Mouse (Mus musculus) telencephalon, adult 2 months (tissue): ENCODE data around the gene Gimap4.

Experiments
- DNase-seq: peaks from one replicate; pipeline ENCODE4 v3.0.0-alpha.2; 2011; ENCODE audit warnings: low read depth, low spot score

Gene Gimap4

GRCm38 (mm10) chr6:48684319-48684718 lies at the start of gene Gimap4:
Gimap4 (plus strand) TSS chr6:48684549.
- no peak for DNase-seq

DNA sequence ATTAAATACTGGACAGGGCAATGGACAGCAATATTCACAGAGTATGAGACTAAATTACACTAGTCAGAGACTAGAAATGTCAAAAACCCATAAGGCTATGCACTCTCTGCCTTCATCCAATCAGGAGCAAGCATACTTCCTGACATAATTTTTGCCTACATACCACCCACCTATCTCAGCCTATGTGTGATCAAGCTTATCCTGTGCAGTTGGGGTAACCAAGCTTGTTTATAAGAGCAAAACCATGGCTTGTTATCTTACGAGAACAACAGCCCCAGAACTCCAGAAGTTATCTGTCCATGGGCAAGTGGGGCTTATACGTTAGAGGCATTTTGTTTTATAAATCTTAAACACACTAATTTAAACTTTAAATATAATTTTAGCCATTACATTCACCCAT lies 49.2 kb upstream of the Gimap4 start:
- no peak for DNase-seq

GRCm38 (mm10) chr6:48636515-48636914 lies 47.8 kb upstream of the Gimap4 start:
- no peak for DNase-seq

DNA sequence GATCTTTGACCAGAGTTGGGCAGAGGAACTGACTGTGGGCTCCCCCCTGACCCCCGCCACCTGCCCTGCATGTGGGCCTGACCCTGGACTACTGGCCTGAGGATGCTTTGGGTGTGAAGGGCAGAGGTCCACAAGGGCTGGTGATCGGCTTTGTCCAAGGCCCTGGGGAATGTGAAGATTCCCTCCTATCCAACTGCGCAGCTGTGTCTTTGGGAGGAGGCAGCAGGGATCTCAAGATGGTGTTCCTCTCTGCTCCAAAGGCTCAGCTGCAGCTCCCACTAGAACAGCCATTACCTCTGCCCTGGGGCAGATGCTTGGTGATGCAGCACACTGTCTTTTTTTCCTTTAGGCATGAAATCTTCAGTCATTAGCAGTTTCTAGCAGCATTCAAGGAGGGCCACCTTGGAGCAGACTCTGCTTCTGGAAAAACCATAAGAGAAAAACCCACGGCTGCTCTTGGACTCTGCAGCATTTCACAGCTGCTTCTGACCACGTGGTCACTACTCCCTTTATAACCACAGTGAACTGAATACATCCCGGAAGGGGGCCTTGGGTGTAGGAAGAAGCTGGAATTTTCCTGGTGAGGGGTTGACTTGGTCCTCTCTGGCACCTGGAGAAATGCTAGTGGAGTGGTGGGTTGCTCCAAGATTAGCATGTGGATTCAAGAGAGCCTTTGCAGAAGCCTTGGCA lies 46.4 kb upstream of the Gimap4 start:
- DNase-seq: no peak

- DNase-seq: no peak
Measured at GRCm38 (mm10) chr6:48638553-48638952, 45.8 kb upstream of the Gimap4 start.

DNA sequence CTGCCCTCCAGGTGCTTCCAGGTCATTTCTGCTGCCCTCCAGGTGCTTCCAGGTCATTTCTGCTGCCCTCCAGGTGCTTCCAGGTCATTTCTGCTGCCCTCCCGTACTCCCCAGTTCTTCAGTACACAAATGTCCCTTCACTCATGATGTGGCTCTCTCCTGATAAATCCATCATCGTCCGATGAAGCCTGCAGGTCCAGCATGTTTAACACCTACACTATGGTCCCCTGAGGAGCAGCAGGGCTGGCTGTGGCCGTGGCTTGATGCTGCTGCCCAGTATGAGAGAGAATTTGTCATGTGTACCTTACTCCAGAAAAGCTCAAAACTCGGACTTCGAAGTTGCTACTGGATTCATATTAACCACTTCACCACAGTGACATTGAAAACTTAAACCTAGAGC lies 43.0 kb upstream of the Gimap4 start:
- DNase-seq: no peak

GRCm38 (mm10) chr6:48642764-48643292 lies 41.5 kb upstream of the Gimap4 start:
- peak; percentile 55 for DNase-seq

- peak; percentile 50 for DNase-seq
Measured at GRCm38 (mm10) chr6:48645660-48646308, 38.6 kb upstream of the Gimap4 start.

DNA sequence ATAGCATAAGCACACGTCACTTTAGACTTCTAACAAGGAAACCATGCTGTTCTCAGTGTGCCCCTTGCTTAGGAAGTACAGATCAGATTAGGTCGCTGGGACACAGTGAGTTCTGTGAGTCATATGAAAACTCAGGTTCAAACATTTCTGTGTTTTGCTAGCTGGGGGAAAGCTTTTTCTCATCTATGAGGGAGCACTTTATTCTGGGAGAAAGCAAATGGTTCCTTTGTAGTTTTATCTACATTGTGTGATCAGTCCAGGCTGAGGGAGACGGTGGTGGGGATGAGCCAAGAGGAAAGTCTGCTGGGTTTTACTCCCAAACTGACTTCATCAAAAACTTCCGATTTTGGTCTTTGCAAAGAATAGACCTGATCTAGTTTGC lies 38.0 kb upstream of the Gimap4 start:
- DNase-seq: no peak

DNA sequence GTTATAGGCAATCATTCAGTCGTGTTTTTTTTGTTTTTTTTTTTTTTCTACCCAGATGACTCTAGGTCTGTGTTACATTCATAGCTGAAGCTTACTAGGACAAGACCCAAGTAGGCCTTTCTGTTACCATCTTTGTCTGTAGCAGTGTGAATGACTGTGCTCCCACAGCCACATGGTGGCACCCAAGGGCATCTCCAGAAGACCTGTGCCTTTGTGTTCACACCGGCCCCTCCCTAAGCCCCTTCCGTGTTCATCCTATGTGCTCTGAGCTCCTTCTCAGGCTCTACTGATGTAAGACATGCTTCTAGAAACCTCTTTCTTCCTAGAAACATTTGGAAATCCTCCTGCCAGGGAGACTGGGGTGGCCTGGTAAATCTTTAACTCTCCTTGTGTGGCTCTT lies 37.4 kb upstream of the Gimap4 start, which contains the start of gene Gimap8:
Gene Gimap8 (plus strand): TSS at position 240 of the 400 bp plus-strand sequence.
- no peak for DNase-seq

DNA sequence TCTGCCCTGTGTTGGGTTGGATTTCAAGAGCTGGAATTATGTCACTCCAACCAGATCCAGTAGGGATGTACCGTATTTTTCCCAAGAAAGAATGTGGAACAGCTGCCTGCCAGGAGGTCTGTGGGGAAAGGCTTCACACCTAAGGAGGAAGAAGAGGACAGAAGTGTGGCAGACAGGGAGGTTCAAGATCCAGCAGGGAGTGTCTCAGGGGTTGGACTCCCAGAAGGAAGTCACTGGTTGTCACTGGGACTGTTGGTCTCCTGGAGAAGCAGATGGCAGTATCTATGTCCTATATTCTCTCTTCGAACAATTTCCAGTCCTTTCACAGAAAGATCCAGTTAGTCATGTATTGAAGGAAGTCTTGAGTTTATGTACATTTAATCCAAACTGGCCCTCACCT lies 36.7 kb upstream of the Gimap4 start:
- DNase-seq: no peak

GRCm38 (mm10) chr6:48648779-48649178 lies 35.6 kb upstream of the Gimap4 start:
- no peak for DNase-seq

- no peak for DNase-seq
Measured at GRCm38 (mm10) chr6:48650041-48650440, 34.3 kb upstream of the Gimap4 start.

- no peak for DNase-seq
Measured at GRCm38 (mm10) chr6:48658721-48659120, 25.6 kb upstream of the Gimap4 start.

- DNase-seq: no peak
Measured at GRCm38 (mm10) chr6:48664750-48665149, 19.6 kb upstream of the Gimap4 start.

DNA sequence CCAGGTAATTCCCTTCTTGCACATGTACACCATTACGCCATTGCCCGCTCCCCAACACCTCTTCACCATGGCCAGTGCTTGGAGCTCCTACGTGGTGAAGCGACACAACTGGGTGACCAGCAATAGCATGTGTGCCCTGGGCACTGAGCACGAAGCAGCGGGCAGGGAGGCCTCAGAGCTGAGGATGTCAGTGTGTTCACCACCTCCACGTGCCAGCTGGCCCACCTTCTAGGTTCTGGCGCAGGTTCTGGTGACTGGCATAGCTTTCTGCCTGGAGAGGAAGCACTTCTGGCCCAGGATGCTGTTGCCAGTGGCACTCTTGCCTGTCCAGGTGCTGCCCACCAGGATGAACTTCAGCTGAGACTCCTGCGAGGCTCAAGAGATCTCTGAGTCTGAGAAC lies 18.9 kb upstream of the Gimap4 start:
- DNase-seq: no peak

- DNase-seq: no peak
Measured at GRCm38 (mm10) chr6:48666159-48666586, 18.2 kb upstream of the Gimap4 start.

GRCm38 (mm10) chr6:48668022-48668421 lies 16.3 kb upstream of the Gimap4 start:
- no peak for DNase-seq

GRCm38 (mm10) chr6:48669446-48669969 lies 14.8 kb upstream of the Gimap4 start:
- DNase-seq: no peak

GRCm38 (mm10) chr6:48674291-48675058 lies 9.9 kb upstream of the Gimap4 start:
- no peak for DNase-seq

GRCm38 (mm10) chr6:48675400-48675930 lies 8.9 kb upstream of the Gimap4 start:
- DNase-seq: no peak
